Mouse (Mus musculus) liver, embryonic 16.5 days (tissue): ENCODE measurements around the gene Tns2. TPM values are rescaled to one million over a fixed set of nuclear protein-coding genes. Genes with fewer than 3 reads are reported as not detected.

Experiments used
- ATAC-seq: fragments of 200-750 bp; cut with Nextera tagmentation; 2 replicates; pipeline ENCODE4 v1.8.0; 2017; ENCODE audit warnings: low read depth, mild to moderate bottlenecking, moderate number of reproducible peaks, moderate library complexity
- H3K27ac ChIP-seq: fragments of 300-500 bp; sonication (generic); 2 replicates; pipeline ENCODE4 v1.5.1; 2014; ENCODE audit warnings: mild to moderate bottlenecking, low read length
- H3K27me3 ChIP-seq: fragments of 300-500 bp; sonication (generic); 2 replicates; pipeline ENCODE4 v1.6.1; 2014; ENCODE audit warnings: low read depth, low read length, mixed read lengths; ENCODE audit not compliant: control insufficient read depth, insufficient read depth
- H3K36me3 ChIP-seq: fragments of 300-500 bp; sonication (generic); 2 replicates; pipeline ENCODE4 v1.6.1; 2014; ENCODE audit warnings: mild to moderate bottlenecking; ENCODE audit not compliant: control insufficient read depth, insufficient read depth
- H3K4me1 ChIP-seq: fragments of 300-500 bp; sonication (generic); 2 replicates; pipeline ENCODE4 v1.6.1; 2014; ENCODE audit warnings: low read depth, low read length, mixed read lengths; ENCODE audit not compliant: control insufficient read depth
- H3K4me2 ChIP-seq: fragments of 300-500 bp; sonication (generic); 2 replicates; pipeline ENCODE4 v1.6.1; 2014; ENCODE audit warnings: low read depth, low read length, mixed read lengths
- H3K4me3 ChIP-seq: fragments of 300-500 bp; sonication (generic); 2 replicates; pipeline ENCODE4 v1.5.1; 2014; ENCODE audit warnings: low read depth, mild to moderate bottlenecking, low read length
- H3K9ac ChIP-seq: fragments of 300-500 bp; sonication (generic); 2 replicates; pipeline ENCODE4 v1.6.1; 2014; ENCODE audit warnings: low read depth, low read length
- H3K9me3 ChIP-seq: fragments of 300-500 bp; sonication (generic); replicated peaks from 2 replicates; pipeline ENCODE4 v1.6.1; 2016; ENCODE audit warnings: low read length; ENCODE audit not compliant: control insufficient read depth
- WGBS: fragments of 180-500 bp; shearing (Covaris S2); extraction: QIAGEN DNeasy Blood & Tissue Kit; methylation state at CpG from one replicate; pipeline ENCODE4 v1.1.7; 2014; ENCODE audit not compliant: insufficient replicate concordance; 5-methylcytosine and 5-hydroxymethylcytosine counted together
- polyA plus RNA-seq: library from polyadenylated mRNA; unstranded; fragments of >200 nt; fragmentation: Nextera tagmentation; extraction: Ambion mirVana; gene quantifications from 2 replicates; pipeline ENCODE4 v1.2.1, GENCODE M21; 2015

The Tns2 gene
- polyA plus RNA-seq, 1 experiment from 2014 or later: 6.8 TPM

- Histone ChIP-seq H3K9me3 (no peaks in the 10 kb centered on the region), H3K27ac (no peak overlapping the region), H3K36me3 (peaks cover 4% of the 10 kb centered on the region; the same call in 1 of the 2 replicates), H3K4me2 (no peak overlapping the region), H3K27me3 (no peaks in the 10 kb centered on the region), H3K4me3 (no peak overlapping the region), H3K9ac (no peak overlapping the region), H3K4me1 (no peaks in the 10 kb centered on the region)
- WGBS: 70% methylated on average over 8 of the region's 8 CpGs
- no peak for ATAC-seq
Observed at GRCm38 (mm10) chr15:102119121-102119830, 19.1 kb downstream of the Tns2 start.

GRCm38 (mm10) chr15:102119831-102120170, 19.6 kb downstream of the Tns2 start:
- Histone ChIP-seq H3K9ac (no peak overlapping the region), H3K27ac (no peak overlapping the region), H3K4me3 (no peak overlapping the region), H3K4me1 (no peaks in the 10 kb centered on the region), H3K27me3 (no peaks in the 10 kb centered on the region), H3K4me2 (no peak overlapping the region), H3K9me3 (no peaks in the 10 kb centered on the region), H3K36me3 (peaks cover 4% of the 10 kb centered on the region; the same call in 1 of the 2 replicates)
- WGBS: 76% methylated on average over 2 of the region's 2 CpGs
- ATAC-seq: no peak

GRCm38 (mm10) chr15:102120530-102120929, 20.3 kb downstream of the Tns2 start:
- 68% methylated on average over 5 of the region's 5 CpGs for WGBS
- Histone ChIP-seq H3K4me3 (no peak overlapping the region), H3K36me3 (peaks cover 4% of the 10 kb centered on the region), H3K9ac (no peak overlapping the region), H3K4me2 (no peak overlapping the region), H3K27me3 (no peaks in the 10 kb centered on the region), H3K9me3 (no peaks in the 10 kb centered on the region), H3K27ac (no peak overlapping the region), H3K4me1 (no peaks in the 10 kb centered on the region)
- ATAC-seq: no peak

- H3K4me2 ChIP-seq: no peak overlapping the region
- 53% methylated on average over 2 of the region's 2 CpGs for WGBS
- ATAC-seq: no peak
- peaks cover 4% of the 10 kb centered on the region for H3K36me3 ChIP-seq
- H3K9ac ChIP-seq: no peak overlapping the region
- H3K27me3 ChIP-seq: no peaks in the 10 kb centered on the region
- H3K27ac ChIP-seq: no peak overlapping the region
- no peaks in the 10 kb centered on the region for H3K9me3 ChIP-seq
- no peaks in the 10 kb centered on the region for H3K4me1 ChIP-seq
- H3K4me3 ChIP-seq: no peak overlapping the region
Observed at GRCm38 (mm10) chr15:102126303-102126702, 26.1 kb downstream of the Tns2 start.

GRCm38 (mm10) chr15:102133314-102133713, 33.1 kb downstream of the Tns2 start:
- H3K4me3 ChIP-seq: no peak overlapping the region
- H3K36me3 ChIP-seq: peaks cover 7% of the 10 kb centered on the region
- H3K27me3 ChIP-seq: no peaks in the 10 kb centered on the region
- H3K9ac ChIP-seq: no peak overlapping the region
- H3K27ac ChIP-seq: no peak overlapping the region
- H3K4me1 ChIP-seq: peaks cover 19% of the 10 kb centered on the region
- no peak for ATAC-seq
- H3K4me2 ChIP-seq: no peak overlapping the region
- H3K9me3 ChIP-seq: no peaks in the 10 kb centered on the region
- 85% methylated on average over 9 of the region's 9 CpGs for WGBS

GRCm38 (mm10) chr15:102134709-102135108, 34.5 kb downstream of the Tns2 start:
- Histone ChIP-seq H3K36me3 (peaks cover 7% of the 10 kb centered on the region), H3K4me1 (peaks cover 19% of the 10 kb centered on the region), H3K4me3 (no peak overlapping the region), H3K9me3 (no peaks in the 10 kb centered on the region), H3K9ac (no peak overlapping the region), H3K4me2 (no peak overlapping the region), H3K27me3 (no peaks in the 10 kb centered on the region), H3K27ac (peak overlapping the region; percentile 29; the same call in 1 of the 2 replicates)
- ATAC-seq: no peak
- WGBS: 81% methylated on average over 2 of the region's 2 CpGs

- Histone ChIP-seq H3K4me2 (peak overlapping the region; percentile 94), H3K27ac (peak overlapping the region; percentile 75), H3K4me1 (peaks cover 19% of the 10 kb centered on the region), H3K4me3 (peak overlapping the region; percentile 77), H3K9me3 (no peaks in the 10 kb centered on the region), H3K27me3 (no peaks in the 10 kb centered on the region), H3K9ac (peak overlapping the region; percentile 81), H3K36me3 (peaks cover 7% of the 10 kb centered on the region)
- WGBS: 2% methylated on average over 35 of the region's 35 CpGs
- peak; percentile 0; the same call in 1 of the 2 replicates for ATAC-seq
Observed at GRCm38 (mm10) chr15:102135522-102136128, 35.4 kb downstream of the Tns2 start.

- Histone ChIP-seq H3K4me2 (peak within 1 kb of the TSS; percentile 94), H3K27ac (peak within 1 kb of the TSS; percentile 75), H3K9me3 (no peaks in the 10 kb centered on the region), H3K36me3 (peaks cover 7% of the 10 kb centered on the region), H3K4me3 (peak within 1 kb of the TSS; percentile 77), H3K27me3 (no peaks in the 10 kb centered on the region), H3K9ac (peak within 1 kb of the TSS; percentile 81), H3K4me1 (peaks cover 19% of the 10 kb centered on the region)
- under 1% methylated on average over 49 of the region's 50 CpGs for WGBS
- ATAC-seq: peak; percentile 98
Observed at GRCm38 (mm10) chr15:102136129-102136758, 36.0 kb downstream of the Tns2 start, which contains the start of gene Spryd3. TSS of gene Spryd3 (minus strand) at chr15:102136234.

GRCm38 (mm10) chr15:102141120-102141519, 40.9 kb downstream of the Tns2 start:
- Histone ChIP-seq H3K27ac (no peak overlapping the region), H3K9ac (no peak overlapping the region), H3K4me2 (no peak overlapping the region), H3K36me3 (no peaks in the 10 kb centered on the region), H3K9me3 (no peaks in the 10 kb centered on the region), H3K27me3 (peaks cover 38% of the 10 kb centered on the region), H3K4me3 (no peak overlapping the region), H3K4me1 (peaks cover 9% of the 10 kb centered on the region)
- WGBS: 69% methylated on average over 5 of the region's 5 CpGs
- no peak for ATAC-seq
